8 mouse cellular contexts compared by ENCODE assay signal in the genomic region with DNA sequence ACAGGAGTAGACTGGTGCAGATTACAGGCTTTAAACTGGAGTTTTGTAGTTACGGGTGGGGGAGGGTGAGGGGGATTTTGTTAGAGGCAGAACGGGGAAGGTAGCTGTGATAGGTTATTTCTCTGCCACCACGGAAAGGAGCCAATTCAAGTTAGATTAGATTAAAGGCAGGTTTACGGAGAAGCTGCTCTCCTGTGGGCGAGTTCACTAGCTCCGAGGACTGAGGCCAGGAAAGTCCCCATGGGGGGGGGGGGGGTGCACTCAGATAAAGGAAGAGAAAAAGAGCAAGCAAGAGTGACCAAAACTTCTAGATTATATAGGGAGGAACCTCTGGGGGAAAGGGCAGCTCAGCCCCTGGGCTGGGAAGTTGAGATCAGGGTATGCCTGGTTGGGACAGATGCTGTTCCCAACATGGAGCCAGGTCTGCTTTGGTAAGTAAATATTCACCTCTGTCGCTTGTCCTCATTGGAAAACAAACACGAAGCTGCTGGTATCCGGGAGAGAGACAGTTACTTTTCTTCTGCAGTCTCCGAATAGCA. TPM values are rescaled to one million over a fixed set of nuclear protein-coding genes. Genes with fewer than 3 reads are reported as not detected.
DNase-seq lines count a peak whose midpoint lies in the region; ATAC-seq and TF ChIP-seq lines count a peak whose summit lies in the region.

No protein-coding gene starts in this region.

- ATAC-seq in heart, embryonic 12.5 days (ENCODE audit: insufficient number of reproducible peaks, low FRiP score): peak; percentile 27; the same call in 1 of the 2 replicates
- peak; percentile 44; the same call in 1 of the 2 replicates for ATAC-seq in erythroblast, adult 5-6 weeks (replicated peaks; ENCODE audit: low FRiP score, poor library complexity, severe bottlenecking)
- ATAC-seq in liver, embryonic 16.5 days (ENCODE audit: low read depth): peak; percentile 6; the same call in 1 of the 2 replicates

- WGBS in heart, embryonic 12.5 days: under 1% methylated on average over 10 of the region's 10 CpGs
- whole genome bisulfite sequencing in liver, embryonic 16.5 days (ENCODE audit: insufficient replicate concordance): 1% methylated on average over 10 of the region's 10 CpGs
- WGBS in olfactory bulb, adult 2 months: 2% methylated on average over 10 of the region's 10 CpGs

- DNase-seq in heart, postnatal 10 days: no peak
- DNase-seq in MEL (ENCODE audit: low read depth, low spot score): peak; percentile 89
- DNase-seq in induced T-regulatory cell, adult 2 months (ENCODE audit: low read depth): peak; percentile 78
- DNase-seq in frontal cortex, adult 2 months (ENCODE audit: extremely low spot score in 1 of 2, low spot score in 1 of 2): no peak

- peaks cover 43% of the 10 kb centered on the region for H3K79me2 ChIP-seq in MEL (ENCODE audit: control insufficient read depth, insufficient read depth, low read length, poor library complexity)

- TF ChIP-seq EP300 in MEL (IDR thresholded peaks at IDR 0.05; ENCODE audit: low read depth in 1 of 2, low read length in 2 of 2): peak; percentile 65 to 81; a peak in 3 of 4 replicates

- peak overlapping the region; percentile 95 for H3K9ac ChIP-seq in heart, embryonic 12.5 days
- peak overlapping the region; percentile 93 for H3K9ac ChIP-seq in MEL (ENCODE audit: control insufficient read depth, low read depth, low read length, poor library complexity, severe bottlenecking)
- peak overlapping the region; percentile 86 for H3K9ac ChIP-seq in liver, embryonic 16.5 days (ENCODE audit: low read depth, low read length)

- TF ChIP-seq RAD21 in MEL (IDR thresholded peaks at IDR 0.05; ENCODE audit: low read depth, low read length): no peak; the same call in 1 of the 2 replicates

- no peak for TF ChIP-seq CTCF in MEL (IDR thresholded peaks at IDR 0.05 in 2 of 3, conservative IDR thresholded peaks at IDR 0.05 in 1 of 3; ENCODE audit: control insufficient read depth in 1 of 3, insufficient read depth in 1 of 3, low read depth in 2 of 3, low read length in 3 of 3, poor library complexity in 1 of 3, severe bottlenecking in 1 of 3)
- TF ChIP-seq CTCF in olfactory bulb, adult 2 months (IDR thresholded peaks at IDR 0.05; ENCODE audit: insufficient read depth, low read depth, low read length): no peak

- no peaks in the 10 kb centered on the region for H3K9me3 ChIP-seq in heart, embryonic 12.5 days (replicated peaks)
- no peaks in the 10 kb centered on the region for H3K9me3 ChIP-seq in MEL (replicated peaks; ENCODE audit: insufficient read depth, low read length)
- no peaks in the 10 kb centered on the region for H3K9me3 ChIP-seq in liver, embryonic 16.5 days (replicated peaks; ENCODE audit: control insufficient read depth, low read length)

- H3K27ac ChIP-seq in heart, embryonic 12.5 days (ENCODE audit: poor library complexity, severe bottlenecking): peak overlapping the region; percentile 99
- peak overlapping the region; percentile 94 for H3K27ac ChIP-seq in MEL (ENCODE audit: control insufficient read depth, low read depth, low read length)
- H3K27ac ChIP-seq in liver, embryonic 16.5 days (ENCODE audit: low read length): peak overlapping the region; percentile 98
- 0 out of 2 replicates have a peak overlapping the region, but pooled peaks have one; percentile 23 for H3K27ac ChIP-seq in olfactory bulb, adult 2 months (ENCODE audit: insufficient read depth, low read depth, low read length)

- H3K4me2 ChIP-seq in heart, embryonic 12.5 days: peak overlapping the region; percentile 91
- peak overlapping the region; percentile 96 for H3K4me2 ChIP-seq in liver, embryonic 16.5 days (ENCODE audit: low read depth, low read length)

- H3K4me1 ChIP-seq in heart, embryonic 12.5 days (replicated peaks): peaks cover 12% of the 10 kb centered on the region
- H3K4me1 ChIP-seq in MEL (ENCODE audit: control insufficient read depth in 1 of 2, insufficient read depth in 2 of 2, low read length in 2 of 2): peaks cover 16 to 38% of the 10 kb centered on the region in 2 experiments
- peaks cover 31% of the 10 kb centered on the region for H3K4me1 ChIP-seq in liver, embryonic 16.5 days (ENCODE audit: control insufficient read depth, low read depth, low read length)
- H3K4me1 ChIP-seq in olfactory bulb, adult 2 months (ENCODE audit: control insufficient read depth, insufficient read depth, low read length): peaks cover 3% of the 10 kb centered on the region; the same call in 1 of the 2 replicates

- H3K36me3 ChIP-seq in heart, embryonic 12.5 days: peaks cover 11% of the 10 kb centered on the region; the same call in 1 of the 2 replicates
- peaks cover 2 to 40% of the 10 kb centered on the region in 2 experiments; a peak in 3 of 4 replicates for H3K36me3 ChIP-seq in MEL (ENCODE audit: control insufficient read depth in 1 of 2, insufficient read depth in 2 of 2, low read length in 2 of 2)
- no peaks in the 10 kb centered on the region for H3K36me3 ChIP-seq in liver, embryonic 16.5 days (ENCODE audit: control insufficient read depth, insufficient read depth)

- H3K27me3 ChIP-seq in heart, embryonic 12.5 days (replicated peaks): no peaks in the 10 kb centered on the region
- H3K27me3 ChIP-seq in MEL (ENCODE audit: control insufficient read depth in 1 of 2, insufficient read depth in 2 of 2, low read length in 2 of 2): no peaks in the 10 kb centered on the region
- H3K27me3 ChIP-seq in liver, embryonic 16.5 days (ENCODE audit: control insufficient read depth, insufficient read depth, low read depth, low read length): no peaks in the 10 kb centered on the region

- no peak for TF ChIP-seq POLR2A in MEL (IDR thresholded peaks at IDR 0.05; ENCODE audit: control insufficient read depth in 1 of 2, insufficient read depth in 1 of 2, low read depth in 1 of 2, low read length in 2 of 2, poor library complexity in 1 of 2)
- TF ChIP-seq POLR2A in olfactory bulb, adult 2 months (IDR thresholded peaks at IDR 0.05; ENCODE audit: insufficient read depth, low read depth, low read length): no peak

- H3K4me3 ChIP-seq in heart, embryonic 12.5 days: peak overlapping the region; percentile 74
- peak overlapping the region; percentile 72 to 73 for H3K4me3 ChIP-seq in MEL (ENCODE audit: control insufficient read depth in 1 of 2, insufficient read depth in 1 of 2, low read depth in 2 of 2, low read length in 2 of 2)
- H3K4me3 ChIP-seq in liver, embryonic 16.5 days (ENCODE audit: low read depth, low read length): peak overlapping the region; percentile 77
- H3K4me3 ChIP-seq in olfactory bulb, adult 2 months (ENCODE audit: insufficient read depth, low read depth, low read length): peak overlapping the region; percentile 97

- intact Hi-C loops in heart, postnatal 10 days (cut with DNase I): loop anchor here (2.0 to 5.0 kb wide), 3 partner anchors 48 to 402 kb away; a partner anchor contains a TSS

RNA-seq across cellular contexts. Expression of a gene that starts 0.5 kb away (rescaled TPM):
- polyA plus RNA-seq in heart, embryonic 12.5 days (2016; fragmentation: Nextera tagmentation; extraction: Ambion mirVana): 33.5 and 34.6 TPM in 2 replicates
- 10 to 100 TPM; 30.0 to 39.8 TPM for total RNA-seq in heart, postnatal 10 days (2021)
- 30.8 and 31.8 TPM in 2 replicates for total RNA-seq in MEL (2012; rRNA removed)
- 100 to 1,000 TPM in 1 of 2 experiments, 10 to 100 TPM in 1; 16.7 to 132 TPM for polyA plus RNA-seq in MEL (2012; ENCODE audit: insufficient read depth in 1 of 2, insufficient read length in 2 of 2, low read depth in 1 of 2, low replicate concordance in 2 of 2, missing spikeins in 1 of 2)
- total RNA-seq in erythroblast, adult 5-6 weeks (2015; ENCODE audit: low replicate concordance): 18.6 and 25.4 TPM in 2 replicates
- total RNA-seq in erythroblast, adult 5-6 weeks (2017; ENCODE audit: low replicate concordance): 14.8 and 28.9 TPM in 2 replicates
- 11.1 and 11.7 TPM in 2 replicates for polyA plus RNA-seq in liver, embryonic 16.5 days (2015; fragmentation: Nextera tagmentation; extraction: Ambion mirVana)
- polyA plus RNA-seq in olfactory bulb, adult 2 months (2012; ENCODE audit: insufficient read depth, insufficient read length, low replicate concordance, missing spikeins): not detected in 2 replicates
- polyA plus RNA-seq in frontal cortex, adult 2 months (2012; rRNA removed): 24.2 and 26.4 TPM in 2 replicates

RNA-seq across cellular contexts. Expression of a gene that starts 15.6 kb away (rescaled TPM):
- polyA plus RNA-seq in heart, embryonic 12.5 days (2016; fragmentation: Nextera tagmentation; extraction: Ambion mirVana): 1.4 and 1.9 TPM in 2 replicates
- total RNA-seq in heart, postnatal 10 days (2021): 10 to 100 TPM; 59.3 to 60.3 TPM
- not detected in 2 replicates for total RNA-seq in MEL (2012; rRNA removed)
- under 1 TPM in 1 of 2 experiments, not detected in 1; 0.03 TPM for polyA plus RNA-seq in MEL (2012; ENCODE audit: insufficient read depth in 1 of 2, insufficient read length in 2 of 2, low read depth in 1 of 2, low replicate concordance in 2 of 2, missing spikeins in 1 of 2)
- total RNA-seq in erythroblast, adult 5-6 weeks (2015; ENCODE audit: low replicate concordance): 0.84 and 2.3 TPM in 2 replicates
- total RNA-seq in erythroblast, adult 5-6 weeks (2017; ENCODE audit: low replicate concordance): 3.1 and 5.7 TPM in 2 replicates
- 1.3 and 1.4 TPM in 2 replicates for polyA plus RNA-seq in liver, embryonic 16.5 days (2015; fragmentation: Nextera tagmentation; extraction: Ambion mirVana)
- polyA plus RNA-seq in olfactory bulb, adult 2 months (2012; ENCODE audit: insufficient read depth, insufficient read length, low replicate concordance, missing spikeins): not detected in 2 replicates
- 0.02 TPM in 1 of 2 replicates, not detected in the other for polyA plus RNA-seq in frontal cortex, adult 2 months (2012; rRNA removed)

RNA-seq across cellular contexts. Expression of a gene that starts 41.4 kb away (rescaled TPM):
- polyA plus RNA-seq in heart, embryonic 12.5 days (2016; fragmentation: Nextera tagmentation; extraction: Ambion mirVana): 45.7 TPM in 2 replicates
- total RNA-seq in heart, postnatal 10 days (2021): 10 to 100 TPM; 84.4 to 86.9 TPM
- total RNA-seq in MEL (2012; rRNA removed): 41.1 and 41.9 TPM in 2 replicates
- polyA plus RNA-seq in MEL (2012; ENCODE audit: insufficient read depth in 1 of 2, insufficient read length in 2 of 2, low read depth in 1 of 2, low replicate concordance in 2 of 2, missing spikeins in 1 of 2): 10 to 100 TPM in 1 of 2 experiments, not detected in 1; 44.3 TPM
- 9.0 and 10.2 TPM in 2 replicates for total RNA-seq in erythroblast, adult 5-6 weeks (2015; ENCODE audit: low replicate concordance)
- total RNA-seq in erythroblast, adult 5-6 weeks (2017; ENCODE audit: low replicate concordance): 11.4 and 17.0 TPM in 2 replicates
- 41.5 TPM in 2 replicates for polyA plus RNA-seq in liver, embryonic 16.5 days (2015; fragmentation: Nextera tagmentation; extraction: Ambion mirVana)
- polyA plus RNA-seq in olfactory bulb, adult 2 months (2012; ENCODE audit: insufficient read depth, insufficient read length, low replicate concordance, missing spikeins): 578 TPM in 1 of 2 replicates, not detected in the other
- polyA plus RNA-seq in frontal cortex, adult 2 months (2012; rRNA removed): 58.5 and 65.0 TPM in 2 replicates

RNA-seq across cellular contexts. Expression of a gene that starts 48.4 kb away (rescaled TPM):
- not detected in 2 replicates for polyA plus RNA-seq in heart, embryonic 12.5 days (2016; fragmentation: Nextera tagmentation; extraction: Ambion mirVana)
- not detected for total RNA-seq in heart, postnatal 10 days (2021)
- not detected in 2 replicates for total RNA-seq in MEL (2012; rRNA removed)
- polyA plus RNA-seq in MEL (2012; ENCODE audit: insufficient read depth in 1 of 2, insufficient read length in 2 of 2, low read depth in 1 of 2, low replicate concordance in 2 of 2, missing spikeins in 1 of 2): not detected
- total RNA-seq in erythroblast, adult 5-6 weeks (2015; ENCODE audit: low replicate concordance): not detected in 2 replicates
- not detected in 2 replicates for total RNA-seq in erythroblast, adult 5-6 weeks (2017; ENCODE audit: low replicate concordance)
- not detected in 2 replicates for polyA plus RNA-seq in liver, embryonic 16.5 days (2015; fragmentation: Nextera tagmentation; extraction: Ambion mirVana)
- not detected in 2 replicates for polyA plus RNA-seq in olfactory bulb, adult 2 months (2012; ENCODE audit: insufficient read depth, insufficient read length, low replicate concordance, missing spikeins)
- not detected in 2 replicates for polyA plus RNA-seq in frontal cortex, adult 2 months (2012; rRNA removed)

Comparison
In these comparisons a context has a peak if more than half of its experiments do, and no peak if none do; other contexts are left out.
1. H3K27ac ChIP-seq: peak in every context shown above with its lines; median percentile 99 in heart, embryonic 12.5 days; 98 in liver, embryonic 16.5 days; 94 in MEL; 23 in olfactory bulb, adult 2 months.
2. DNase-seq: peak in MEL (single experiment) and induced T-regulatory cell, adult 2 months (single experiment); none in heart, postnatal 10 days (0 of 2) and frontal cortex, adult 2 months (0 of 2).
3. Peak in every context shown above with its lines, with median percentiles within 50 percentile points of each other: ATAC-seq, H3K4me3 ChIP-seq and H3K9ac ChIP-seq.